Mouse (Mus musculus) testis, postnatal 14 days (tissue): ENCODE measurements at regions not wholly inside any gene's neighbourhood (a gene's known extent, or its start where the extent isn't known, plus 50 kb on each side); places are given as distances from the start of the nearest gene placed in this dataset.

Experiments
- DNase-seq: peaks from one replicate; pipeline ENCODE4 v3.0.0; 2021; ENCODE audit warnings: low spot score

- DNase-seq: no peak
Observed at GRCm38 (mm10) chr14:58678781-58679180, 463.9 kb downstream of the 1700129C05Rik start.

DNA sequence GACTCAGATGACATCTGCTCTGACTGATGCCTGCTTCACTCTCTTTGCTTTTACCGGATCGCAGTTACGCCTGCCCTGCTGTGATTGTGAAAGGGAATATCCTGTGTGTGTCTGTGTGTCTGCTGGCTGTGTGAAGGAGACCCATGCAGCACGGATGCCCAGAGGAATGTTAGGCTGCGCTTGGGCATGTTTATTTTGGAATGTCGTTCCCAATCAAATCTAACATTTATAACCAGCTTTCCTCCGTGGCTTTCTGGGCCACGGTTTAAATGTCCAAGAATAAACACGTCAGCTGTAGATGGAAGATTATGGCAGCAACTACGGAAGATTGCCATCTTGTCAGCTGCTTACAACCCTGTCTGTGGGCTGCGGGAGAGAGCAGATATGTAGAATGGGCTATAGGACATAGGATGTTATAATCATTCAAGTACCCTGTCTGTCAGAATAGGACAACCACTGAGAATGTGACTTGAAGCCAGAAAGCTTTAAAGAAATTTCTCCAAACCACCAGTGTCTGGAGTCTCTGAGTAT is 464.5 kb downstream of the 1700129C05Rik start:
- no peak for DNase-seq

DNA sequence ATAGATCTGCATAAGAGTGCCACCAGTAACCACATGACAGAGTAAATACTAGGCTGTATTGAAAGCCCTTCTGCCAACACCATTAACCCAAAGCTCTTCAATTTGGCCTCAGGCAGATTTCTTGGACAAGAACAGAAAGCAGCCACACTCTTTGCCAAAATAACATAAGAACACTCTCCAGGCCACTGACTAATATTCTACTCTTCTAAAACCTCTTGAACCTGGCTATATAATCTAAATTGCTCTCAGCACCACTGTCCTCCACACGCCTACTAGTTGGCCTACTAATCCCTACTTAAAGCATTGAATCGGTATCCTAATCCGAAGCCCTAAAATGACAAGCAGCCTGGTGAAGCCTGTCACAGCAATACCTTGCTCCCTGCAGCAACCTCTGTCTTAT is 467.5 kb downstream of the 1700129C05Rik start:
- DNase-seq: no peak

- no peak for DNase-seq
Observed at GRCm38 (mm10) chr14:58663946-58664345, 478.7 kb downstream of the 1700129C05Rik start.

- no peak for DNase-seq
Observed at GRCm38 (mm10) chr14:58662601-58663000, 480.1 kb downstream of the 1700129C05Rik start.

DNA sequence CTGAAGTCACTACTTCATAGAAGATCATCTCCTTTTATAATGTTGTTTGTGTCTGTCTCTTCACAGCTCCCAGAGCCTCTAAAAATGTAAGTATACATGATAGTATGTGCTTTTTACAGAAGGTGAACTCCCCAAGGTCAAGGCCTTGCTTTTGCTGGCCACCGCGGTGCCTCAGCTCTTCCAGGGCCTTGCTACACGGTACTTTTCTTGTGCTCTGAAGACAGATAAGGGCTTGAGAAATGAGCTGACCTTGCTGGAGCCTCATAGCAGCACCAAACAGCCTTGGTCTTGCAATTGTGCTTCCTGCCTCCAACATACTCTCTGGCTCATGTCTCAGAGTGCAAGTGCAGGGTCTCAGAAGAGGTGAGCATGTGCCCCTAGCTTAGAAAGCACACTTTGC is 481.3 kb downstream of the 1700129C05Rik start:
- DNase-seq: peak; percentile 27

- DNase-seq: no peak
Observed at GRCm38 (mm10) chr14:58657263-58657662, 485.4 kb downstream of the 1700129C05Rik start.

DNA sequence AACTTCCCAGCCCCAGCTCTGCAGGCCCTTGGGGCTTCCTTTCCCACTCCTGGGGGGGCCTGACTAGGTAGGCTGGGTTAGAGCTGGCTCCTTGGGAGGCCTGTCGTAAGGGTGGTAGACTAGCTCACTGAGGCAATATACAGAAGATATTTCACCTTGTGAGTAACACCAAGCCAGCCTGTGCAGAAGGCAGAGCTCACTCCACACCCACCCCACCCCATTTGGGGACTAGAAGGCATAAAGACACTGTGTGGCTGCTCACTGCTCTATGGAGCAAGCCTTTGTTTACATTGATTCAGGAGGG is 485.8 kb downstream of the 1700129C05Rik start:
- DNase-seq: no peak

DNA sequence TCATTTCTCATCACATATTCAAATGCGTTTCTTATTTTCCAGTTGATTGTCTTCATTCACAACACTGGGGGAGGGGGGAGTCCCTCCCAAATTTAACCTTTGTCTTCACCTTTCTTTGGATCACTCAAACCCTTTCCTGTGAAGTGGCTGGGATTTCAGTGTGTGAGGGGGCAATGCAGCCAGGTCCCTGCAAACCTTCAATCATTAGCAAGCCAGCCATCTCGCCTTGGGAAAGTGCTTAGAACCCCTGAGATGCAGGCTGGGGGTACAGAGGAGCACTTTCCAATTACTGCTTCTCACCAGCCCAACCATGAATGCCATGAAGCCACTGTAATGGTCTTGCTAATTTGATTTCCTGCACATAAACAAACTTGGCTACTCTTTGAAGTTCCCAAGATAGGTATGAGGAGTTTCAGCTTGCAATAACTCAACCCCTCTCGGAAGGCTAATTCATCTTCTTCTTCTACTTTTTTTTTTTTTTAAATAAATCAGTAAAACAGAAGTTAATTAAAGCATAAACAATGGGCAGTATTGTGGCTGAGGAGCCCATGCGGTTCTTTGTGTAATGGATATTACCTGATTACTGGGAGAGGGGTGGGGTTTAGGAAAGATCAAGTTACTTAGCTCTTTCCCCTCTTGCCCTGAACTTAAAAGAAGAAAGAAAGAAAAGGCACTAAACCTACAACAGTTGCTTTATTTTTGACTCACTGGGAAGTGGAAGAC is 486.3 kb downstream of the 1700129C05Rik start:
- no peak for DNase-seq

DNA sequence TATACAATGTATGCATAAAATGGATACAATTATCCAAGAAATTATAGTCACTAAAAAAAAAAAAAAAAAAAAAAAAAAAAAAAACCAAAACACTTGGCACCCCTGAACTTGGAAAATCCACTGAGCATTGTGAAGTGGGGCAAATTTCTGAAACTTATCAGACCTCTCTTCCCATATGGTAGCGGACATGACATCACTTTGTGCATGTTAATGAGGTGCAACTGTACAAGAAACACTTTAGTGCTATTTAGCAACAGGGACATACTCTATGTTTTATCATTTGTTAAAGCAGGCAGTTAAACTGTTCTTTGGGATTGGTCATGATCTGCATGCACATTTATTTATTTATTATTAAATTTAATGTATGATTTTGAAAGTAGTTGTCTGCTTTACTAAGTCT is 489.7 kb downstream of the 1700129C05Rik start:
- DNase-seq: no peak

- DNase-seq: no peak
Observed at GRCm38 (mm10) chr14:58652004-58652403, 490.7 kb downstream of the 1700129C05Rik start.

- no peak for DNase-seq
Observed at GRCm38 (mm10) chr14:58651210-58651609, 491.5 kb downstream of the 1700129C05Rik start.

GRCm38 (mm10) chr14:58638337-58638696 is 504.4 kb downstream of the 1700129C05Rik start:
- no peak for DNase-seq

DNA sequence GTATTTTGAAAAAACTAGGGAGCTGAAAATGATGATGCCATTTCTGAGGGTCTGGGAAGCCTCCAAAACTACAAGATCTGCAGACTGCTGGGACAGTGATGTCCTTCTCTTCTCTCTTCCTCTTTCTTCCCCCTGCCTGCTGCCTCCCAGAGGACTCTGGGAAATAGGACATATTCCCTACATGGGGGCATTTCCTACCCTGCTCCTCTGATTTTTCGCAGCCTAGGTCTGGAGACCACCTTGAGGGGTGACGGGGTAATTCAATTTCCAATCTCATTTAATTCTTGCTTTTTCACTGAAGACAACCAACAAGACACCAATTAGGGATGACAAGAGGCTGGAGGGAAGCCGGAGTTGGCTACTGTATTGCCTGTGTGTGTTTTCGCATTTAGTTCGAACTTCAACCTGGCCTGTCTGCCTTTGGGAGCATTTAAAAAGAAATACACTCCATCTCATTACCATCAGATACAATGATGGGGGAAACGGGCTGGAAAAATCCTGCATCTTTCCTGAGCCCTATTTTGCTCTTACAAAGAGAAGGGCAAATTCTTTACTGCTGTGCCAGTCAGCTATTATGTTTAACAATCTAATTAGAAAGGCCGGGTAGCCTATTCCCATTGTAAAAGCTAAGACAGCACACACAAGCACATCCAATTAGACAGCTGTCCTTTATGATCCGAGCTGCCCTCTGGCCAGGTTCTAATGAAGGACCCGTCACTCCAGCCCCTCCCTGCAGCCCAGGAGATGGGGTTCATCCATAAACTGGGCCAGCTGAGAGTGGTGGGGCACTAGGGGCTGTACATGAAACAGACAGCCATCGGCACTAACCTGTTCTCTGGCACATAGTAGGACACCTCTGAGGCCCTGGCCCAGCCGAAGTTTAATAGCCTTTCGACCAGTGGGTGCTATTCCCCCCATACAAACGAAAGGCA is 505.0 kb downstream of the 1700129C05Rik start:
- DNase-seq: no peak

DNA sequence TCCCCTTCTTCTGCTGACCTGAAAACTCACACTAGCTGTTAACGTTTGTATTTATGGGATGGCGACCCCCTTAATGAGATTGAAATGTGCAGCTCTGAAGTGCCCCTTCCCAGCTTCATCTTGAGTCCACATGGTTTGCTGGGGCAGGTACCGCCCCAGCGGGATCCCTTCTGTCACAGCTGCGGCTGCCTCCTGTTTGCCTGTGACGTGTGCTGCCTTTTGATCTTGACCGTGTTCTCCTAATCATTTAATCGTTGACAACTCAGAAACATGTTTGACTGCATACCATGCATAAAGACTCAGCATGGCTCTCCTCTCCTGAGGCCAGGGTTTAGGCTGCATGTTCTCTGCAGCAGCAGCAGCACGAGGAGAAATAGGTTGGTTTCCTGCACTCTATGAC is 511.5 kb downstream of the 1700129C05Rik start:
- DNase-seq: no peak

GRCm38 (mm10) chr14:58628266-58628665 is 514.4 kb downstream of the 1700129C05Rik start:
- no peak for DNase-seq

GRCm38 (mm10) chr14:58626506-58627256 is 516.0 kb downstream of the 1700129C05Rik start:
- DNase-seq: no peak

- no peak for DNase-seq
Observed at GRCm38 (mm10) chr14:58620186-58620585, 522.5 kb downstream of the 1700129C05Rik start.

DNA sequence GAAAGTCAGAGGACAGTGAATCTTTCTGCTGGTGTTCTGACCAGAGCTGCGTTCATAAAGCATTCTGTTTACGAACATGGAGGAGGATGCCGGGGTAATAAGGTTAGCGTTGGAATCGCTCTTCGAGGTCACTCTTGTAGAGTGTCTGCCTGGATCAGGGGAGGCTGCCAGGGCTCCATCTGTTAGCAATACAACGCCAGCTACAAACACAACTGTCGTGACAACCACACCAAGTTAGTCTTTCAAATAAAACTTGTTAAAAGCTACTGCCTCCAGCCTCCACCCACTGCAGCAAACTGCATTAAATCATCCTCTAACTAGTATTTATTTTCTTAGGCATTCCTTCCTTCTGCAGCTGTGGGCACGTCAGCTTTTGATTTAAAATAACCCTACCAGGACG is 525.0 kb downstream of the 1700129C05Rik start:
- DNase-seq: no peak

GRCm38 (mm10) chr14:58608216-58608615 is 534.5 kb downstream of the 1700129C05Rik start:
- no peak for DNase-seq

- DNase-seq: no peak
Observed at GRCm38 (mm10) chr14:58607734-58608133, 535.0 kb downstream of the 1700129C05Rik start.

DNA sequence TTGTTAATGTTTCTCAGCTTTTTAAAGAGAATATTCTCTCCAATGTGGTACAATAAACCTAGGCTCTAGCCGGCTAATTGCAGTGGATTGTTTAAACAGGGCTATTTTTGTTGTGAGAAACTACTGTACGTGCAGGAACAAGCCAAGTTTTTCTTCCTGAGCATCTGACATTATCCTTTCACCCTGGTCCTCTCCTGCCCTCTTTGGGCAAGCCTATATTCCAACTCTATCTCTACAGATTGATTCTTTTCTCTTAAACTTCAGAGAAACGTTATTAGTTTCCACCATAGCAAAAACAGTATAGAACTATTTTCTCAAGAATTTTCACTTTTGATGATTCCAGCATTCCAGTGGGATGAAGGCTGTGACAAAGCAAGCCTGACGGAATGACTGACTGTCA is 535.2 kb downstream of the Fgf9 start:
- no peak for DNase-seq
